Mouse (Mus musculus) ES-Bruce4 (cell line): Measurements from ENCODE around the gene Ado.

Source experiments
- CTCF ChIP-seq: IDR thresholded peaks from one replicate; pipeline ENCODE4 v1.8.1; 2011; ENCODE audit warnings: low read depth, low read length
- EP300 ChIP-seq: IDR thresholded peaks from 2 replicates; pipeline ENCODE4 v1.6.1; 2011; ENCODE audit warnings: low read depth, low read length; ENCODE audit not compliant: insufficient read depth
- POLR2A ChIP-seq: IDR thresholded peaks from one replicate; pipeline ENCODE4 v1.8.1; 2011; ENCODE audit warnings: low read length; ENCODE audit not compliant: insufficient read depth

DNA sequence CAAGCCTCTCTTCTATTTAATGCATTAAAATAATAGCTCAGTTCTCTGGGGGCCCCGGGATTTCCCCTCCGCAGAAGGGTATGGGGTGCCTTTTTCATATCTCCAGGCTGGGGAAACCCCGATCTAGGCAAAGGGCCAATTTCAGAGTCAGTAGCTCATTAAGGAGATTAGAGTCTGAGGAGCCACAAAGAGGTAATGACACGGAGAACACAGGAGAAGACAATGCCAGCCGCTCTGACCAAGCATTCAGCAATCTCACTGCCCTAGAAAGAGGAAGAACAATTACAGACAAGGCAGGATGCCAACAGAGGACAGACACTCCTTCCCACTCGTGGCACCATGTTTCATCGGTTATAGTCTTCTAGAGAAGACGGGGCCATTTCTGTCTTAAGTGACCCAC lies 17.3 kb upstream of the Ado start:
- TF ChIP-seq POLR2A (no peak), CTCF (no peak), EP300 (no peak)
